ENCODE assay signal across 15 mouse cellular contexts in the genomic region with DNA sequence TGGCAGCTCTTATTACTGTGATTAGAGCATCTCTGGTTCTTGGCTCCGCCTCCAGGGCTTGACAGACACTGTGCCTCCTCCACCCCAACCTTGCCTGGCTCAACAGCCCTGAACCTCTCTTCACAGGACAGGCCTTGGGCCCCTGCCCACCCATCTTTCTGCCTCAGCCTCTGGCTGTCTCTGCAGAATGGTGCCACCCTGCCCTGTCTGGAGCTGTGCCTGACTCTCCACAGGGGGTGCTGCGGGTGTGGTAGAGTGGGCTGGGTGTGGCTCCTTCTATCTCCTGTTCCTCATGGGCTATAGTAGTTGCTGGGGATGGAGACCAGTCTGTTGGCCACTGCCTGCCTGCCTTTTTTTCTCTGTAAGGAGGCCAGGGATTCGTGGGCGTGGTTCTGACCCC. TPM values are rescaled to one million over a fixed set of nuclear protein-coding genes. Genes with fewer than 3 reads are reported as not detected.
"Had no signal": no experiment of that assay in that cellular context is flagged by ENCODE, and none has a peak within 500 bp of the region (broad histone marks: within the 10 kb centered on the region; RNA-seq: fewer than 3 reads in every experiment).

No protein-coding gene starts in this region.

- DNase-seq: kidney, adult 11 months; kidney, adult 8-10 months; kidney, postnatal 10 days; kidney, postnatal 36 days; layer of hippocampus, adult 9-11 months; liver, embryonic 13.5 days; lung, adult 18-20 months; lung, postnatal 10 days; lung, postnatal 36 days had no signal

- H3K9me3 ChIP-seq: intestine, embryonic 15.5 days; kidney, embryonic 15.5 days; liver, embryonic 13.5 days; lung, embryonic 15.5 days; midbrain, embryonic 12.5 days had no signal

- H3K4me2 ChIP-seq: intestine, embryonic 15.5 days; kidney, embryonic 15.5 days; liver, embryonic 13.5 days; lung, embryonic 15.5 days; midbrain, embryonic 12.5 days had no signal

- ATAC-seq: intestine, embryonic 15.5 days; midbrain, embryonic 16.5 days had no signal

- H3K4me1 ChIP-seq: intestine, embryonic 15.5 days; kidney, embryonic 15.5 days; liver, embryonic 13.5 days; lung, embryonic 15.5 days had no signal

- H3K27ac ChIP-seq: intestine, embryonic 15.5 days; kidney, embryonic 15.5 days; liver, embryonic 13.5 days; lung, embryonic 15.5 days; midbrain, embryonic 12.5 days had no signal

- H3K9ac ChIP-seq: intestine, embryonic 15.5 days; kidney, embryonic 15.5 days; liver, embryonic 13.5 days; lung, embryonic 15.5 days; midbrain, embryonic 12.5 days had no signal

- H3K4me3 ChIP-seq: intestine, embryonic 15.5 days; kidney, embryonic 15.5 days; liver, embryonic 13.5 days; lung, embryonic 15.5 days; midbrain, embryonic 12.5 days had no signal

- H3K36me3 ChIP-seq: intestine, embryonic 15.5 days; kidney, embryonic 15.5 days; liver, embryonic 13.5 days; lung, embryonic 15.5 days had no signal

- H3K27me3 ChIP-seq: lung, embryonic 15.5 days had no signal

RNA-seq across cellular contexts. Expression of a gene that starts 31.3 kb away (rescaled TPM):
- total RNA-seq: liver, adult 2 months had no signal
